ENCODE assay signal across 10 mouse cellular contexts in the genomic region with DNA sequence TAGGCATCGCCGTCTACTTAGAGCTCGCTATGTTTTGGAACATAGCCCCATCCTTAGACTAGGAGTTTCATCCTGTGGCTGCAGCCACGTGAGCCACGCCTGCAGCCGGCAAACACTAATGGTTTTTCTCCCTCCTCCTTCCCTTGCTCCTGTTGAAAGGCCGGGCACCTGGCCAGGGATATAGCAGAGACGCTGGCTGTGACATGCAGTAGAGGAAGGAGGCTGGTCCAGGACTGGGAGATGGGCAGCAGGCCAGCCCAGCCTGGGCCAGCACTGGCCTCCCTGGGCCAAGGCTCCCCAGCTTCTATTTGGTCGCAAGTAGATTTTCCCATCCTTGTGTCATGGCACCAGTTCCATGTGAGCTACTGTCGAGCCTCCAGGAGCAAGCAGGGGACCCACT. TPM values are rescaled to one million over a fixed set of nuclear protein-coding genes. Genes with fewer than 3 reads are reported as not detected.
DNase-seq lines count a peak whose midpoint lies in the region; ATAC-seq lines count a peak whose summit lies in the region.
"Had no signal": no experiment of that assay in that cellular context is flagged by ENCODE, and none has a peak within 500 bp of the region (broad histone marks: within the 10 kb centered on the region; RNA-seq: fewer than 3 reads in every experiment).

No protein-coding gene starts in this region.

- intact Hi-C loops in heart, postnatal 14 days (cut with DNase I) = no loop called here

- H3K27ac ChIP-seq in forebrain, embryonic 13.5 days = no peak overlapping the region
- H3K27ac ChIP-seq in forebrain, embryonic 12.5 days = no peak overlapping the region
- H3K27ac ChIP-seq in liver, embryonic 11.5 days (ENCODE audit: low read depth, low read length) = no peak overlapping the region
- H3K27ac ChIP-seq: neural tube, embryonic 12.5 days had no signal

- ATAC-seq in forebrain, embryonic 13.5 days = peak; percentile 51; the same call in 1 of the 2 replicates
- ATAC-seq in forebrain, embryonic 12.5 days (ENCODE audit: low FRiP score) = no peak
- no peak for ATAC-seq in liver, embryonic 11.5 days (replicated peaks; ENCODE audit: low FRiP score)

- H3K4me1 ChIP-seq in forebrain, embryonic 13.5 days = peaks cover 4% of the 10 kb centered on the region; the same call in 1 of the 2 replicates
- H3K4me1 ChIP-seq in forebrain, embryonic 12.5 days = no peaks in the 10 kb centered on the region
- H3K4me1 ChIP-seq in liver, embryonic 11.5 days (replicated peaks; ENCODE audit: control insufficient read depth, insufficient read depth, low read length) = no peaks in the 10 kb centered on the region
- H3K4me1 ChIP-seq: neural tube, embryonic 12.5 days had no signal

- H3K27me3 ChIP-seq in forebrain, embryonic 13.5 days = peaks cover 69% of the 10 kb centered on the region
- H3K27me3 ChIP-seq in forebrain, embryonic 12.5 days = peaks cover 86% of the 10 kb centered on the region
- peaks cover 82% of the 10 kb centered on the region for H3K27me3 ChIP-seq in liver, embryonic 11.5 days (replicated peaks; ENCODE audit: control insufficient read depth, insufficient read depth, low read length)

- no peak overlapping the region for H3K4me3 ChIP-seq in forebrain, embryonic 13.5 days
- H3K4me3 ChIP-seq in forebrain, embryonic 12.5 days (replicated peaks) = no peak overlapping the region
- no peak overlapping the region for H3K4me3 ChIP-seq in liver, embryonic 11.5 days (ENCODE audit: low read depth, low read length)
- H3K4me3 ChIP-seq: neural tube, embryonic 12.5 days had no signal

- WGBS in forebrain, embryonic 13.5 days = 59% methylated on average over 10 of the region's 10 CpGs
- 74% methylated on average over 10 of the region's 10 CpGs for WGBS in forebrain, embryonic 12.5 days
- 74% methylated on average over 10 of the region's 10 CpGs for WGBS in liver, embryonic 11.5 days

- no peaks in the 10 kb centered on the region for H3K36me3 ChIP-seq in forebrain, embryonic 13.5 days (ENCODE audit: poor library complexity, severe bottlenecking)
- H3K36me3 ChIP-seq in forebrain, embryonic 12.5 days (replicated peaks) = no peaks in the 10 kb centered on the region
- no peaks in the 10 kb centered on the region for H3K36me3 ChIP-seq in liver, embryonic 11.5 days (ENCODE audit: control insufficient read depth, insufficient read depth, low read length)
- H3K36me3 ChIP-seq: neural tube, embryonic 12.5 days had no signal

- H3K9me3 ChIP-seq in forebrain, embryonic 13.5 days (replicated peaks) = no peaks in the 10 kb centered on the region
- H3K9me3 ChIP-seq in forebrain, embryonic 12.5 days = no peaks in the 10 kb centered on the region
- no peaks in the 10 kb centered on the region for H3K9me3 ChIP-seq in liver, embryonic 11.5 days (ENCODE audit: control insufficient read depth, low read length)
- H3K9me3 ChIP-seq: neural tube, embryonic 12.5 days had no signal

- DNase-seq in urinary bladder, adult 2 months (ENCODE audit: low spot score) = peak; percentile 46
- no peak for DNase-seq in urinary bladder, postnatal 10 days (ENCODE audit: low spot score)
- DNase-seq in heart, postnatal 14 days = peak; percentile 70 to 77
- peak; percentile 39 for DNase-seq in urinary bladder, postnatal 25 days (ENCODE audit: low spot score)
- no peak for DNase-seq in thymus, postnatal 0 days (ENCODE audit: low spot score)
- DNase-seq in liver, embryonic 11.5 days (ENCODE audit: low spot score) = no peak

- H3K9ac ChIP-seq in forebrain, embryonic 13.5 days = no peak overlapping the region
- no peak overlapping the region for H3K9ac ChIP-seq in forebrain, embryonic 12.5 days
- H3K9ac ChIP-seq in liver, embryonic 11.5 days (ENCODE audit: low read depth, low read length) = no peak overlapping the region
- H3K9ac ChIP-seq: neural tube, embryonic 12.5 days had no signal

- H3K4me2 ChIP-seq in forebrain, embryonic 13.5 days = no peak overlapping the region
- H3K4me2 ChIP-seq in forebrain, embryonic 12.5 days = no peak overlapping the region
- no peak overlapping the region for H3K4me2 ChIP-seq in liver, embryonic 11.5 days
- H3K4me2 ChIP-seq: neural tube, embryonic 12.5 days had no signal

RNA-seq across cellular contexts. Expression of gene Wnt3a, which starts 7.6 kb away (rescaled TPM):
- polyA plus RNA-seq in forebrain, embryonic 13.5 days (2015; fragmentation: Nextera tagmentation; extraction: Ambion mirVana) = 2.3 and 3.4 TPM in 2 replicates
- 4.9 and 6.8 TPM in 2 replicates for polyA plus RNA-seq in forebrain, embryonic 12.5 days (2016; fragmentation: Nextera tagmentation; extraction: Ambion mirVana)
- polyA plus RNA-seq in urinary bladder, adult 2 months (2012; rRNA removed) = 0.03 TPM in 2 replicates
- total RNA-seq in heart, postnatal 14 days (2021) = not detected
- 0.13 and 0.20 TPM in 2 replicates for polyA plus RNA-seq in thymus, postnatal 0 days (2015; fragmentation: Nextera tagmentation; extraction: Ambion mirVana)
- not detected in 2 replicates for polyA plus RNA-seq in liver, embryonic 11.5 days (2014; fragmentation: Nextera tagmentation; extraction: Ambion mirVana)
- polyA plus RNA-seq: large intestine, adult 2 months had no signal

RNA-seq across cellular contexts. Expression of gene Wnt9a, which starts 23.8 kb away (rescaled TPM):
- 1.8 and 2.9 TPM in 2 replicates for polyA plus RNA-seq in forebrain, embryonic 13.5 days (2015; fragmentation: Nextera tagmentation; extraction: Ambion mirVana)
- 4.9 and 5.3 TPM in 2 replicates for polyA plus RNA-seq in forebrain, embryonic 12.5 days (2016; fragmentation: Nextera tagmentation; extraction: Ambion mirVana)
- polyA plus RNA-seq in urinary bladder, adult 2 months (2012; rRNA removed) = 11.6 and 11.7 TPM in 2 replicates
- total RNA-seq in heart, postnatal 14 days (2021) = 1 to 10 TPM; 4.9 to 5.6 TPM
- polyA plus RNA-seq in thymus, postnatal 0 days (2015; fragmentation: Nextera tagmentation; extraction: Ambion mirVana) = 1.2 TPM in 2 replicates
- polyA plus RNA-seq in liver, embryonic 11.5 days (2014; fragmentation: Nextera tagmentation; extraction: Ambion mirVana) = 0.56 and 0.82 TPM in 2 replicates

RNA-seq across cellular contexts. Expression of gene Arf1, which starts 54.9 kb away (rescaled TPM):
- 570 and 595 TPM in 2 replicates for polyA plus RNA-seq in forebrain, embryonic 13.5 days (2015; fragmentation: Nextera tagmentation; extraction: Ambion mirVana)
- polyA plus RNA-seq in forebrain, embryonic 12.5 days (2016; fragmentation: Nextera tagmentation; extraction: Ambion mirVana) = 539 and 565 TPM in 2 replicates
- polyA plus RNA-seq in urinary bladder, adult 2 months (2012; rRNA removed) = 531 and 605 TPM in 2 replicates
- total RNA-seq in heart, postnatal 14 days (2021) = 100 to 1,000 TPM; 273 to 286 TPM
- 488 and 519 TPM in 2 replicates for polyA plus RNA-seq in thymus, postnatal 0 days (2015; fragmentation: Nextera tagmentation; extraction: Ambion mirVana)
- 505 and 548 TPM in 2 replicates for polyA plus RNA-seq in liver, embryonic 11.5 days (2014; fragmentation: Nextera tagmentation; extraction: Ambion mirVana)

Comparison
In these comparisons a context has a peak if more than half of its experiments do, and no peak if none do; other contexts are left out.
1. DNase-seq: peak in urinary bladder, adult 2 months (single experiment), heart, postnatal 14 days (2 of 2) and urinary bladder, postnatal 25 days (single experiment); none in urinary bladder, postnatal 10 days (single experiment), thymus, postnatal 0 days (single experiment) and liver, embryonic 11.5 days (single experiment).